In the genomic region with DNA sequence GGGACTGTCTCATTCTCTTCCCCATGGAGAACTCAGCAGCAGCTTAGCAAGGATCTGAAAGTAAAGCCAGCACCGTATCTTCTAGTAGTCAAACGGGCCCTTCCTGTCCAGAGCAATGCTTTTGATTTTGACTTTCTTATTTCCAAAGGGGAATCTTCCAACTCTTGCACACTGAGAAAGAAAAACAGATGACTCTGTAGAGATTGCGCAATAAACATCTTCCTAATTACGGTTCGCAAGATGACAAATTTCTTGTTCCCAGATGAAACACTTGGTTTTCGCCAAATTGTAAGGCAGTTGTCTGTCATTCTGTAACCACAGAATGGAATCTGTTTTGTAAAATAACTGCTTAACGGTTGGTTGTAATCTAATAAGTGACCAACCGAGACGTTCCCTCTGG, we compare ENCODE assay signal across 34 mouse cellular contexts.
"Had no signal": no experiment of that assay in that cellular context is flagged by ENCODE, and none has a peak within 500 bp of the region (broad histone marks: within the 10 kb centered on the region; RNA-seq: fewer than 3 reads in every experiment).

No protein-coding gene starts in this region.

- H3K9ac ChIP-seq: heart, embryonic 12.5 days; heart, embryonic 13.5 days; heart, embryonic 15.5 days; hindbrain, embryonic 12.5 days; hindbrain, embryonic 13.5 days; hindbrain, embryonic 14.5 days; hindbrain, embryonic 15.5 days; intestine, embryonic 15.5 days; kidney, embryonic 15.5 days had no signal

- H3K36me3 ChIP-seq: heart, embryonic 10.5 days; heart, embryonic 12.5 days; heart, embryonic 13.5 days; heart, embryonic 15.5 days; hindbrain, embryonic 10.5 days; hindbrain, embryonic 12.5 days; hindbrain, embryonic 13.5 days; hindbrain, embryonic 15.5 days; intestine, embryonic 15.5 days; kidney, embryonic 15.5 days had no signal

- H3K27me3 ChIP-seq: heart, embryonic 12.5 days; heart, embryonic 13.5 days; heart, embryonic 15.5 days; hindbrain, embryonic 12.5 days; hindbrain, embryonic 13.5 days; hindbrain, embryonic 15.5 days; intestine, embryonic 15.5 days; kidney, embryonic 15.5 days had no signal

- H3K4me1 ChIP-seq: heart, embryonic 10.5 days; heart, embryonic 12.5 days; heart, embryonic 13.5 days; heart, embryonic 15.5 days; hindbrain, embryonic 10.5 days; hindbrain, embryonic 12.5 days; hindbrain, embryonic 13.5 days; hindbrain, embryonic 15.5 days; intestine, embryonic 15.5 days; kidney, embryonic 15.5 days had no signal

- H3K4me3 ChIP-seq: heart, embryonic 10.5 days; heart, embryonic 12.5 days; heart, embryonic 13.5 days; heart, embryonic 15.5 days; hindbrain, embryonic 10.5 days; hindbrain, embryonic 12.5 days; hindbrain, embryonic 13.5 days; hindbrain, embryonic 15.5 days; intestine, embryonic 15.5 days; kidney, embryonic 15.5 days; layer of hippocampus, adult 2 months had no signal

- ATAC-seq: hindbrain, embryonic 16.5 days; hindbrain, postnatal 0 days; inflammation-experienced regulatory T-cells, adult 6 months; intestine, embryonic 15.5 days; intestine, embryonic 16.5 days; intestine, postnatal 0 days had no signal

- H3K27ac ChIP-seq: heart, embryonic 10.5 days; heart, embryonic 13.5 days; heart, embryonic 15.5 days; hindbrain, embryonic 10.5 days; hindbrain, embryonic 12.5 days; hindbrain, embryonic 13.5 days; hindbrain, embryonic 14.5 days; hindbrain, embryonic 15.5 days; hindbrain, postnatal 0 days; intestine, embryonic 15.5 days; kidney, embryonic 15.5 days; kidney, postnatal 0 days; layer of hippocampus, adult 2 months had no signal

- H3K9me3 ChIP-seq: hindbrain, embryonic 15.5 days; intestine, embryonic 15.5 days; kidney, embryonic 15.5 days had no signal

- H3K4me2 ChIP-seq: heart, embryonic 11.5 days; heart, embryonic 12.5 days; heart, embryonic 13.5 days; heart, embryonic 15.5 days; hindbrain, embryonic 12.5 days; hindbrain, embryonic 13.5 days; hindbrain, embryonic 14.5 days; hindbrain, embryonic 15.5 days; intestine, embryonic 15.5 days; kidney, embryonic 15.5 days had no signal

- DNase-seq: heart, postnatal 10 days; heart, postnatal 14 days; heart, postnatal 36 days; kidney, adult 11 months; kidney, adult 18-20 months; kidney, adult 2 months; kidney, adult 8-10 months; kidney, adult 9 months; kidney, postnatal 10 days; kidney, postnatal 14 days; kidney, postnatal 25 days; kidney, postnatal 36 days; kidney, postnatal 4 days; layer of hippocampus, adult 9-11 months; layer of hippocampus, postnatal 36 days had no signal
